Mouse (Mus musculus): ENCODE results near the gene Arid5b. TPM values are rescaled to one million over a fixed set of nuclear protein-coding genes. Genes with fewer than 3 reads are reported as not detected.

Gene Arid5b
- polyA plus RNA-seq, 1 experiment from 2014 or later: 18.9 TPM

- H3K4me2 ChIP-seq: no peak overlapping the region
- 75% methylated on average over 10 of the region's 10 CpGs for WGBS
Observed at GRCm38 (mm10) chr10:68079910-68080670, 198.4 kb downstream of the Arid5b start.

GRCm38 (mm10) chr10:68078708-68079107 is 199.8 kb downstream of the Arid5b start:
- Histone ChIP-seq H3K4me3 (no peak overlapping the region), H3K4me2 (no peak overlapping the region), H3K4me1 (replicated peaks) (peaks cover 12% of the 10 kb centered on the region), H3K9me3 (replicated peaks) (no peaks in the 10 kb centered on the region), H3K27ac (ENCODE audit: poor library complexity, severe bottlenecking) (no peak overlapping the region), H3K36me3 (no peaks in the 10 kb centered on the region), H3K27me3 (replicated peaks) (no peaks in the 10 kb centered on the region), H3K9ac (no peak overlapping the region)
- WGBS: 84% methylated on average over 3 of the region's 3 CpGs
- no peak for ATAC-seq (ENCODE audit: insufficient number of reproducible peaks, low FRiP score)

More at GRCm38 (mm10) chr10:68079910-68080670, 198.4 kb downstream of the Arid5b start:
- no peak overlapping the region for H3K4me3 ChIP-seq
- H3K27me3 ChIP-seq (replicated peaks): no peaks in the 10 kb centered on the region
- no peak for ATAC-seq (ENCODE audit: insufficient number of reproducible peaks, low FRiP score)
- H3K9ac ChIP-seq: no peak overlapping the region
- no peaks in the 10 kb centered on the region for H3K36me3 ChIP-seq
- H3K9me3 ChIP-seq (replicated peaks): no peaks in the 10 kb centered on the region
- peaks cover 12% of the 10 kb centered on the region for H3K4me1 ChIP-seq (replicated peaks)
- no peak overlapping the region for H3K27ac ChIP-seq (ENCODE audit: poor library complexity, severe bottlenecking)

- Histone ChIP-seq H3K9ac (no peak overlapping the region), H3K27me3 (replicated peaks) (no peaks in the 10 kb centered on the region), H3K4me3 (no peak overlapping the region), H3K4me1 (replicated peaks) (peaks cover 5% of the 10 kb centered on the region; the same call in 1 of the 2 replicates), H3K36me3 (no peaks in the 10 kb centered on the region), H3K9me3 (replicated peaks) (no peaks in the 10 kb centered on the region), H3K27ac (ENCODE audit: poor library complexity, severe bottlenecking) (no peak overlapping the region), H3K4me2 (no peak overlapping the region)
- WGBS: 91% methylated on average over 5 of the region's 5 CpGs
- ATAC-seq (ENCODE audit: insufficient number of reproducible peaks, low FRiP score): no peak
Observed at GRCm38 (mm10) chr10:68075181-68075580, 203.4 kb downstream of the Arid5b start.

GRCm38 (mm10) chr10:68074291-68074690 is 204.2 kb downstream of the Arid5b start:
- no peaks in the 10 kb centered on the region for H3K27me3 ChIP-seq (replicated peaks)
- no peaks in the 10 kb centered on the region for H3K36me3 ChIP-seq
- H3K4me3 ChIP-seq: no peak overlapping the region
- no peak overlapping the region for H3K27ac ChIP-seq (ENCODE audit: poor library complexity, severe bottlenecking)
- H3K9ac ChIP-seq: no peak overlapping the region
- no peaks in the 10 kb centered on the region for H3K4me1 ChIP-seq (replicated peaks)
- H3K4me2 ChIP-seq: no peak overlapping the region
- WGBS: 82% methylated on average over 12 of the region's 12 CpGs
- no peak for ATAC-seq (ENCODE audit: insufficient number of reproducible peaks, low FRiP score)
- no peaks in the 10 kb centered on the region for H3K9me3 ChIP-seq (replicated peaks)

GRCm38 (mm10) chr10:68072626-68073025 is 205.9 kb downstream of the Arid5b start:
- H3K4me3 ChIP-seq: no peak overlapping the region
- 0 out of 2 replicates have a peak, but pooled peaks cover 4% of the 10 kb centered on the region for H3K4me1 ChIP-seq (replicated peaks)
- H3K27me3 ChIP-seq (replicated peaks): no peaks in the 10 kb centered on the region
- no peak overlapping the region for H3K9ac ChIP-seq
- ATAC-seq (ENCODE audit: insufficient number of reproducible peaks, low FRiP score): no peak
- no peaks in the 10 kb centered on the region for H3K9me3 ChIP-seq (replicated peaks)
- no peaks in the 10 kb centered on the region for H3K36me3 ChIP-seq
- 81% methylated on average over 4 of the region's 4 CpGs for WGBS
- no peak overlapping the region for H3K27ac ChIP-seq (ENCODE audit: poor library complexity, severe bottlenecking)
- no peak overlapping the region for H3K4me2 ChIP-seq

- Histone ChIP-seq H3K27ac (ENCODE audit: poor library complexity, severe bottlenecking) (no peak overlapping the region), H3K27me3 (replicated peaks) (no peaks in the 10 kb centered on the region), H3K36me3 (no peaks in the 10 kb centered on the region), H3K9ac (no peak overlapping the region), H3K4me1 (replicated peaks) (0 out of 2 replicates have a peak, but pooled peaks cover 4% of the 10 kb centered on the region), H3K9me3 (replicated peaks) (no peaks in the 10 kb centered on the region), H3K4me3 (no peak overlapping the region), H3K4me2 (no peak overlapping the region)
- no peak for ATAC-seq (ENCODE audit: insufficient number of reproducible peaks, low FRiP score)
- 74% methylated on average over 7 of the region's 7 CpGs for WGBS
Observed at GRCm38 (mm10) chr10:68071041-68071440, 207.5 kb downstream of the Arid5b start.

- ATAC-seq (ENCODE audit: insufficient number of reproducible peaks, low FRiP score): no peak
- Histone ChIP-seq H3K9ac (no peak overlapping the region), H3K27ac (ENCODE audit: poor library complexity, severe bottlenecking) (no peak overlapping the region), H3K4me3 (no peak overlapping the region), H3K27me3 (replicated peaks) (no peaks in the 10 kb centered on the region), H3K4me1 (replicated peaks) (0 out of 2 replicates have a peak, but pooled peaks cover 4% of the 10 kb centered on the region), H3K4me2 (no peak overlapping the region), H3K36me3 (no peaks in the 10 kb centered on the region), H3K9me3 (replicated peaks) (no peaks in the 10 kb centered on the region)
- WGBS: 49% methylated on average over 8 of the region's 8 CpGs
Observed at GRCm38 (mm10) chr10:68068426-68068825, 210.1 kb downstream of the Arid5b start.

- 0 out of 2 replicates have a peak, but pooled peaks cover 4% of the 10 kb centered on the region for H3K4me1 ChIP-seq (replicated peaks)
- H3K4me2 ChIP-seq: no peak overlapping the region
- no peak overlapping the region for H3K27ac ChIP-seq (ENCODE audit: poor library complexity, severe bottlenecking)
- 63% methylated on average over 5 of the region's 5 CpGs for WGBS
- H3K9ac ChIP-seq: no peak overlapping the region
- no peak overlapping the region for H3K4me3 ChIP-seq
- H3K9me3 ChIP-seq (replicated peaks): no peaks in the 10 kb centered on the region
- ATAC-seq (ENCODE audit: insufficient number of reproducible peaks, low FRiP score): no peak
- no peaks in the 10 kb centered on the region for H3K36me3 ChIP-seq
- H3K27me3 ChIP-seq (replicated peaks): no peaks in the 10 kb centered on the region
Observed at GRCm38 (mm10) chr10:68067961-68068360, 210.6 kb downstream of the Arid5b start.

GRCm38 (mm10) chr10:68066173-68066572 is 212.4 kb downstream of the Arid5b start:
- 74% methylated on average over 5 of the region's 5 CpGs for WGBS
- no peaks in the 10 kb centered on the region for H3K27me3 ChIP-seq (replicated peaks)
- no peaks in the 10 kb centered on the region for H3K36me3 ChIP-seq
- H3K27ac ChIP-seq (ENCODE audit: poor library complexity, severe bottlenecking): no peak overlapping the region
- 0 out of 2 replicates have a peak, but pooled peaks cover 4% of the 10 kb centered on the region for H3K4me1 ChIP-seq (replicated peaks)
- no peak for ATAC-seq (ENCODE audit: insufficient number of reproducible peaks, low FRiP score)
- no peaks in the 10 kb centered on the region for H3K9me3 ChIP-seq (replicated peaks)
- H3K4me3 ChIP-seq: no peak overlapping the region
- no peak overlapping the region for H3K4me2 ChIP-seq
- H3K9ac ChIP-seq: no peak overlapping the region

- Histone ChIP-seq H3K4me2 (no peak overlapping the region), H3K4me3 (no peak overlapping the region), H3K4me1 (replicated peaks) (0 out of 2 replicates have a peak, but pooled peaks cover 4% of the 10 kb centered on the region), H3K27ac (ENCODE audit: poor library complexity, severe bottlenecking) (no peak overlapping the region), H3K9me3 (replicated peaks) (no peaks in the 10 kb centered on the region), H3K27me3 (replicated peaks) (no peaks in the 10 kb centered on the region), H3K36me3 (no peaks in the 10 kb centered on the region), H3K9ac (no peak overlapping the region)
- ATAC-seq (ENCODE audit: insufficient number of reproducible peaks, low FRiP score): no peak
- 90% methylated on average over 10 of the region's 10 CpGs for WGBS
Observed at GRCm38 (mm10) chr10:68064571-68064970, 214.0 kb downstream of the Arid5b start.

GRCm38 (mm10) chr10:68063806-68064545 is 214.6 kb downstream of the Arid5b start:
- Histone ChIP-seq H3K4me3 (no peak overlapping the region), H3K27ac (ENCODE audit: poor library complexity, severe bottlenecking) (no peak overlapping the region), H3K4me2 (no peak overlapping the region), H3K9me3 (replicated peaks) (no peaks in the 10 kb centered on the region), H3K27me3 (replicated peaks) (no peaks in the 10 kb centered on the region), H3K36me3 (no peaks in the 10 kb centered on the region), H3K9ac (no peak overlapping the region), H3K4me1 (replicated peaks) (0 out of 2 replicates have a peak, but pooled peaks cover 4% of the 10 kb centered on the region)
- no peak for ATAC-seq (ENCODE audit: insufficient number of reproducible peaks, low FRiP score)
- 57% methylated on average over 8 of the region's 8 CpGs for WGBS

Measured in heart, embryonic 12.5 days (tissue).